Mouse (Mus musculus): Measurements from ENCODE around the gene Itm2c. TPM values are rescaled to one million over a fixed set of nuclear protein-coding genes. Genes with fewer than 3 reads are reported as not detected.

Gene Itm2c
- polyA plus RNA-seq, 2 experiments: 22.0 to 27.2 TPM

- Histone ChIP-seq H3K4me1 (replicated peaks; ENCODE audit: control insufficient read depth in 2 of 2, insufficient read depth in 2 of 2, low read length in 1 of 2) (peaks cover 0 to 15% of the 10 kb centered on the region in 2 experiments; a peak in 2 of 4 replicates), H3K9me3 (ENCODE audit: control insufficient read depth, low read length) (no peaks in the 10 kb centered on the region), H3K27me3 (ENCODE audit: control insufficient read depth, insufficient read depth, low read length) (no peaks in the 10 kb centered on the region), H3K9ac (replicated peaks) (no peak overlapping the region), H3K4me2 (ENCODE audit: low read depth) (no peak overlapping the region), H3K27ac (no peak overlapping the region), H3K36me3 (replicated peaks; ENCODE audit: control insufficient read depth, insufficient read depth, low read depth) (no peaks in the 10 kb centered on the region), H3K4me3 (ENCODE audit: insufficient read depth in 1 of 2, low read depth in 2 of 2, low read length in 2 of 2) (no peak overlapping the region)
- 59% methylated on average over 5 of the region's 5 CpGs for WGBS (ENCODE audit: insufficient replicate concordance)
- no peak for DNase-seq (ENCODE audit: low read depth in 3 of 3, low spot score in 3 of 3)
- ATAC-seq (ENCODE audit: insufficient read depth): peak; percentile 52
- TF ChIP-seq CTCF (IDR thresholded peaks at IDR 0.05; ENCODE audit: low read depth): no peak
Measured at GRCm38 (mm10) chr1:85922865-85923211, 28.8 kb downstream of the Itm2c start.

- DNase-seq (ENCODE audit: low read depth in 3 of 3, low spot score in 3 of 3) (peak in 1 of 3 experiments; percentile 12), ATAC-seq (ENCODE audit: insufficient read depth) (peak; percentile 55)
- Histone ChIP-seq H3K9me3 (ENCODE audit: control insufficient read depth, low read length) (no peaks in the 10 kb centered on the region), H3K4me2 (ENCODE audit: low read depth) (no peak overlapping the region), H3K27ac (no peak overlapping the region), H3K27me3 (ENCODE audit: control insufficient read depth, insufficient read depth, low read length) (no peaks in the 10 kb centered on the region), H3K36me3 (replicated peaks; ENCODE audit: control insufficient read depth, insufficient read depth, low read depth) (no peaks in the 10 kb centered on the region), H3K4me1 (replicated peaks; ENCODE audit: control insufficient read depth in 2 of 2, insufficient read depth in 2 of 2, low read length in 1 of 2) (peaks cover 0 to 15% of the 10 kb centered on the region in 2 experiments; a peak in 2 of 4 replicates), H3K4me3 (ENCODE audit: insufficient read depth in 1 of 2, low read depth in 2 of 2, low read length in 2 of 2) (no peak overlapping the region), H3K9ac (replicated peaks) (no peak overlapping the region)
- WGBS (ENCODE audit: insufficient replicate concordance): 52% methylated on average over 5 of the region's 5 CpGs
- TF ChIP-seq CTCF (IDR thresholded peaks at IDR 0.05; ENCODE audit: low read depth): no peak
- TF ChIP-seq EP300 (IDR thresholded peaks at IDR 0.05; ENCODE audit: low read depth): no peak
Measured at GRCm38 (mm10) chr1:85925183-85925582, 31.1 kb downstream of the Itm2c start.

GRCm38 (mm10) chr1:85928057-85928687, 34.1 kb downstream of the Itm2c start, which contains the start of gene 4933407L21Rik:
TSS of gene 4933407L21Rik (plus strand) at chr1:85928483.
- Histone ChIP-seq H3K9me3 (ENCODE audit: control insufficient read depth, low read length) (no peaks in the 10 kb centered on the region), H3K4me1 (replicated peaks; ENCODE audit: control insufficient read depth in 2 of 2, insufficient read depth in 2 of 2, low read length in 1 of 2) (peaks cover 0 to 4% of the 10 kb centered on the region in 2 experiments; a peak in 2 of 4 replicates), H3K4me3 (ENCODE audit: insufficient read depth in 1 of 2, low read depth in 2 of 2, low read length in 2 of 2) (no peak within 1 kb of the TSS), H3K27me3 (ENCODE audit: control insufficient read depth, insufficient read depth, low read length) (no peaks in the 10 kb centered on the region), H3K4me2 (ENCODE audit: low read depth) (no peak within 1 kb of the TSS), H3K27ac (no peak within 1 kb of the TSS), H3K9ac (replicated peaks) (no peak within 1 kb of the TSS), H3K36me3 (replicated peaks; ENCODE audit: control insufficient read depth, insufficient read depth, low read depth) (no peaks in the 10 kb centered on the region)
- ATAC-seq (ENCODE audit: insufficient read depth) (no peak), DNase-seq (ENCODE audit: low read depth in 3 of 3, low spot score in 3 of 3) (no peak)
- TF ChIP-seq CTCF (IDR thresholded peaks at IDR 0.05; ENCODE audit: low read depth) (no peak), EP300 (IDR thresholded peaks at IDR 0.05; ENCODE audit: low read depth) (no peak)
- 49% methylated on average over 4 of the region's 4 CpGs for WGBS (ENCODE audit: insufficient replicate concordance)

- no peak overlapping the region for H3K4me3 ChIP-seq (ENCODE audit: insufficient read depth in 1 of 2, low read depth in 2 of 2, low read length in 2 of 2)
- H3K4me2 ChIP-seq (ENCODE audit: low read depth): no peak overlapping the region
- WGBS (ENCODE audit: insufficient replicate concordance): 54% methylated on average over 4 of the region's 4 CpGs
- no peaks in the 10 kb centered on the region for H3K36me3 ChIP-seq (replicated peaks; ENCODE audit: control insufficient read depth, insufficient read depth, low read depth)
- no peak for ATAC-seq (ENCODE audit: insufficient read depth)
- no peaks in the 10 kb centered on the region for H3K27me3 ChIP-seq (ENCODE audit: control insufficient read depth, insufficient read depth, low read length)
- TF ChIP-seq CTCF (IDR thresholded peaks at IDR 0.05; ENCODE audit: low read depth): no peak
- TF ChIP-seq EP300 (IDR thresholded peaks at IDR 0.05; ENCODE audit: low read depth): no peak
- DNase-seq (ENCODE audit: low read depth in 3 of 3, low spot score in 3 of 3): no peak
- H3K9ac ChIP-seq (replicated peaks): no peak overlapping the region
- H3K9me3 ChIP-seq (ENCODE audit: control insufficient read depth, low read length): no peaks in the 10 kb centered on the region
- H3K27ac ChIP-seq: no peak overlapping the region
- peaks cover 0 to 5% of the 10 kb centered on the region in 2 experiments; a peak in 2 of 4 replicates for H3K4me1 ChIP-seq (replicated peaks; ENCODE audit: control insufficient read depth in 2 of 2, insufficient read depth in 2 of 2, low read length in 1 of 2)
Measured at GRCm38 (mm10) chr1:85928688-85929065, 34.6 kb downstream of the Itm2c start.

GRCm38 (mm10) chr1:85929406-85929805, 35.3 kb downstream of the Itm2c start:
- Histone ChIP-seq H3K9me3 (ENCODE audit: control insufficient read depth, low read length) (no peaks in the 10 kb centered on the region), H3K36me3 (replicated peaks; ENCODE audit: control insufficient read depth, insufficient read depth, low read depth) (no peaks in the 10 kb centered on the region), H3K27ac (no peak overlapping the region), H3K9ac (replicated peaks) (no peak overlapping the region), H3K4me1 (replicated peaks; ENCODE audit: control insufficient read depth in 2 of 2, insufficient read depth in 2 of 2, low read length in 1 of 2) (peaks cover 0 to 5% of the 10 kb centered on the region in 2 experiments; a peak in 2 of 4 replicates), H3K4me2 (ENCODE audit: low read depth) (no peak overlapping the region), H3K27me3 (ENCODE audit: control insufficient read depth, insufficient read depth, low read length) (no peaks in the 10 kb centered on the region), H3K4me3 (ENCODE audit: insufficient read depth in 1 of 2, low read depth in 2 of 2, low read length in 2 of 2) (no peak overlapping the region)
- DNase-seq (ENCODE audit: low read depth in 3 of 3, low spot score in 3 of 3): no peak
- TF ChIP-seq CTCF (IDR thresholded peaks at IDR 0.05; ENCODE audit: low read depth) (no peak), EP300 (IDR thresholded peaks at IDR 0.05; ENCODE audit: low read depth) (no peak)
- 66% methylated on average over 6 of the region's 6 CpGs for WGBS (ENCODE audit: insufficient replicate concordance)
- no peak for ATAC-seq (ENCODE audit: insufficient read depth)

Data from liver, embryonic 14.5 days (tissue).